Mouse (Mus musculus) layer of hippocampus, postnatal 25 days (tissue): ENCODE data around the gene Nr5a1. TPM values are rescaled to one million over a fixed set of nuclear protein-coding genes. Genes with fewer than 3 reads are reported as not detected.
A peak's percentile ranks its signal among the peaks of the same experiment; 100 is the strongest.

ENCODE experiments used
- DNase-seq, 2 experiments: peaks; one replicate each; pipeline ENCODE4 v3.0.0; 2022; ENCODE audit warnings: mixed read lengths in 2 of 2, low spot score in 1 of 2; ENCODE audit errors: extremely low spot score in 1 of 2
- total RNA-seq, 2 experiments: library from RNA; stranded (reverse); gene quantifications; 2 replicates each; pipeline ENCODE4 v1.2.3; 2021

Gene Nr5a1
- total RNA-seq, 2 experiments from 2014 or later: not detected

DNA sequence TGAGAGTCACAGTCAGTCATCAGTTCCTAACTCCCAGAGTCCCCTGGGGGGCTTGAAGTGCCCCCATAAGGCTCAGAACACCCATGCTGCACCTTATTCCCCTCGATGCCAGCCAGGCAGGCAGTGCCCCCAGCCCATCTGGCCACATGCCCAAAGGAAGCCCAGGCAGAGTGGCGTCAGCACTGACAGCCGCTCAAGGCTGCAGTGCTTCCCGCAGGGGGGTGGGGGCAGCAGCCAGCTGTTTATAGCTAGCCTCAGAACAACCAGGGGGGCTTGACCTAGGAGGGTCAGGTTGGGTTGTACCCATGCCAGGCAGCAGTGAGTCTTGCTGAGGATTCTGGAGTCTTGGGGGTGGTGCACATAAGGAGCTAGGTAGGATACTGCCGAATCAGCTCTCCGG, 7.7 kb downstream of the Nr5a1 start:
- no peak for DNase-seq

DNA sequence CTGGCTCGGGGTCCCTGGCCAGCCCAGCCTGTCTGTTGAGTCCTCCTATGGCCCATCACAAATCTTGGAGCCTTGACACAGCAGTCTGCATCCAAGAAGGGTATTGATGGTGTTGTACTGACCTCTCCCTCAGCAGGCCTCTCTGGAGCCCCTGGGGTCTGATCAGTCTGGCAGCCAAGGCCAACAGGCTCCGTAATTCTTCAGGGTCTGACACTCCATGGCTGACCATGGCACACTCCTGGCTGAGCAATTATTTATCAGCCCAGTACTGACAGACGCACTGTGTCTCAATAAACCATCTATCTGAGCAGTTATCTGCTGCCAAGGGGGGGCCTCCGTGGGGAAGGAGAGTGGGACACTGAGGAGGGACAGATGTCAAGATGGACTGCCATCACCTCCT, 9.3 kb downstream of the Nr5a1 start:
- DNase-seq: no peak

DNA sequence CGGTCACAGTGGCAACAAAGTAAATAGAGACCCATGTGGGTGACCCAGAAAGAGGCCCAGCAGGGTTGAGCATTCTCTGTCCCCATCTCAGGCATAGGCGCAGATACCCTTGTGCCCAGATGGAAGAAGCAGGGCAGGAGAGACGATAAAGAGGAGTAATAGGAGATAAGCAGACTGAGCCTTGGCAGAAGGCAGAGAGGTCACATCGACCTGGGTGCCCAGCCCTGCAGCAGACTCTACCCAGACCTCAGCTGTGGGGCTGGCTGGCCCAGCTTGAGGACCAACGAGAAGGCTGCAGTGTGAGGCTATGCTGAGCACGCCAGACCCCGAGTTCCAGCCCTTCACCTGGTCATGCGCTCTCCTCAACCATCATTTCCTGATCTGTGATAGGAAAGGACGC, 10.0 kb downstream of the Nr5a1 start:
- DNase-seq: no peak

GRCm38 (mm10) chr2:38700177-38700576, 14.2 kb downstream of the Nr5a1 start:
- DNase-seq: no peak

DNA sequence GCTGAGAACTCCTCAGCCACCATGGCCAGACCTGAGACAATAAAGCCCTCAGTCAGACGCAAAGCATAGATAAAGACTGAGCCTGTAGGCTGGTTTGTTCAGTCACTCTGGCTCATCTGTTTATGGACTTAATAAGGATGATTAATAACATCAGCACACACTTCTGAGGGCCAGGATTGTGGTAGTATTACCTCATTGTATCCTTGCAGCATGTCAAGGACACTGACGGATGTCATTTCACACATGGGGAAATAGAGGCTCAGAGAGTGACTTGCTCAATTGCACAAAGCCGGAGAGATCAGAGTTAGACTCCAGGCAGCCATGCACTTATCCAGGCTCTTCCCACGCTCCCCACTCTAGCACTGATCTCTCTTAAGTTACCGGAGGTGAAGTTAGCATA, 15.7 kb downstream of the Nr5a1 start:
- DNase-seq: no peak

DNA sequence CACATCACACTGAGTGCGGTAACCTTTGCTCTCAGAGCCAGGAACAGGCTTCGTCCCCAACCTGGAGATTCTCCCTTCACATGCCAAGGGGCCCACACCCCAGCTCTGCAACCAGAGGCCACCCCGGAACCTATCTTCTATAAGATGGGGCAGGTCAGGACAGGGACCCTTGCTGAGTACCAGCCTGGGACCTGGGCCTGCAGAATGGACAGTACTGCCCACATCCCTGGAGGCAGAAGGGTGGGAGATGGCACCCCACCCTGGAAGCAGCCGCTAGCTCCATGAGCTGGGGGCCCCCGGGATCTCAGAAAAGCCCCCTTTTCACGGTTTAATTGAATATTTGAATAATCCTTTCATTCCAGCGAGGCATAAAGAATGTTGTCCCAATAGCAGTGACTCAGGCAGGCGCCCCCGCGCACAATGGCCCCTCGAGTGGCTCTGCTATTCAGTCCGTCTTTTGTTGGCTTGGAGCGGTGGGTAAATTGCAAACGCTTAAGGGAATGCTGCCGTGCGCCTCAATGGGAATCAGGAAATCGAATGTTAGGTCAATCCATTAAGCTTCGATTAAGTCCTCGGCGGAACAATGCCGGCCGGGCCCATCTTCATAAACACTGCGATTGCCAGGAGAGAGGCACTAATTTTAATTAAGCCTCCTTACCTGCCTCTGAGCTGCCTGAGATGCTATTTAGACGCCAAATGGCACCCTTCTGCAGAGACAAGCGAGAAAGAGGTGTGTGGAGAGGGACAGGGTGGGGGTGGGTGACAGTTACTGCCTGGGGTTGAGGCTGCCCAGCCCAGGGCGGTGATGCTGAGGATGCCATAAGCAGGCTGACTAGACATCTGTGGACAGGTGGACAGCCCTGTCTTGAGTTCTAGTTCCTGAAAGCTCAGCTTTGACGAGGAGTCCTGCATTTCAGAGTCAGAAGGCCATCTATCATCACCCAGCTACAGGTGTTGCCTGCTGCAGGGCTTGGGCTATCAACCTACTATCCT, 16.9 kb downstream of the Nr5a1 start:
- DNase-seq: no peak

DNA sequence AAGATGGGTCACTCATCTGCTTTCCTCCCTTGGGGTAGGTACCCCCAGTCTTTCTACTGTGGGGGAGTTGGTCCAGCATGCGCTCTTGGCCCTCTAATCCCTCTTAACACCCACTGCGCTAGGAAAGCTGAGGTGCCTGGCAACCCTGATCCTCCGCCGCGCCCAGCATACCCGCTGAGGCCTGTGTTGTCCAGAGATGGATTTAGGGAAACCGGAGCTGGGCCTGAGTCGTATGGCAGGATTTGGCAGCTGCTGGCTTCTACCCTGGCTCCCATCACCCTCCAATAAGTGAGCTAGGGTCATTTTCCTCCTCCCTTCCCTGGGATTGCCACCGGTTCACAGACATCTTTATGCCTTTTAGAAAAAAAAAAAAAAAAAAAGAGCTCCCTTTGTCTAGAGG, 18.6 kb downstream of the Nr5a1 start:
- no peak for DNase-seq

GRCm38 (mm10) chr2:38691542-38691941, 22.8 kb downstream of the Nr5a1 start:
- DNase-seq: peak in 1 of 2 experiments; percentile 55

DNA sequence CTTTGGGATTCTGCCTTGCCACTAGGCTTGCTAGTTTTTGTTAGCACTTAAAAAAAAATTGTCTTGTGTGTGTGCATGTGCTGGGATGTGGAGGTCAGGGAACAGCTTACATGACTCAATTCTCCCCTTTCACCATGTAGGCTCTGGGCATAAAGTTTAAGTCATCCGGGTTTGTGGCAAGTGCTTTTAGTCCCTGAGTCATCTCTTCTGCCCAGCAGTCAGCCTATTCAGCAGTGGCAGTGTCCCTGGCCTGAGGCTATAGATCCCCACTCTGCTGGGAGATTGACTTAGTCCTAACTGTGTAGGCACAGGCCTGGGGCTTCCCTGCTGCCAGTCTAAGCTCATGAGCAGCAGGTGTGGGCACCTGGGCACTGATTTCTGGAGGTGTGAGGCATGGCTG, 24.5 kb downstream of the Nr5a1 start:
- no peak for DNase-seq

DNA sequence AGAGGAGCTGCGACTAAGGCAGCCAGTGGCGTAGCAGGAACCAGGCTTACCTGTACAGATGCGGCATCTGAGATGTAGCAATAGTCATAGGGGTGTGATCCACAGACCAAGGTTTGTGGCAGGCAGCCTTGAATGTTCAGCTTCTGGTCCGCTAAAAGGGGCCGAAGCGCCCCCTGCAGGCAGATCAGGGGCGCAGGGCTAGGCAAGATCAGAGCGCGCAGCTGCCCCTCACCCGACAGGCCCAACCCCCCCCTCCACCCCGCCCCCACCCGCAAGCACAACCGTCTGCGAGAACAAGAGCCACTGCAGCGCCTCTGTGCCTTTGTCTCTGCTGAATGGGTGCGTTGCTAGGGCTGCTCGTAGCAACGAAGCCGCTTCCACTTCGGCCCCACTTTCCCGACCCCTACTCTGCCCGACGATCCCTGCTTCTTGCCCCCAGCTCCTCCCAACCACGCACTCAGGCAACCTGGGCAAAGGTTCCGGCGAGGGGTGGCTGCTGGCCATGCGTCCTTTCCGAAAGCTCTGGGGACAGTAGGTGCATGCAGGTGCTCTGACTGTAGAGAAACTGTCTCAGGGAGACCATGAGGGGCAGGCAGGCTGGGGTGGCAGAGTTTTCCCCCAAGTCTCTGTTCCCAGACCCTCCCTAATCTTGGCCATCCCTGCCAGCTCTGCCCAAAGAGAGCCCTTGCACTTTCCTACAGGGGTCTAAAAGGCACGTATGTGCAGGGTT, 25.4 kb downstream of the Nr5a1 start:
- peak; percentile 29 to 59 for DNase-seq

DNA sequence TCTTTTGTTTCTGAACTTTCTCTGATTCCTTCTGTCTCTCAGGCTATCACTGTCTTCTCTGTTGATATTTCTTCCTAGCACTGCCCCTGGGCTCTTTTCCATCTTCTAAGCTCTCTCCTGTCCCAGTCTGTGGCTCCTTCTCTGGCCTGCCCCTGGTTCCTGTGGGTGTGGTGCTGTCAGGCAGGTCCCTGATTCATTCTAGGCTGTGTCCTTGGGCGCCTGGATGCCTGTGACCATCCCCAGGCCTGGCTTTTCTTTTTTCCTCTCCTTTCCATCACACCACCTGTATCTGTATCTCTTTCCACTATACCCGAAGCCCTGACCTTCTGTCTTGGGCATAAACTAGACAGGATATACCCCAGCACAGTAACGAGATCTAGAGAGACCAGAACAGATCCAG, 28.6 kb downstream of the Nr5a1 start:
- no peak for DNase-seq

GRCm38 (mm10) chr2:38683083-38683482, 31.3 kb downstream of the Nr5a1 start:
- no peak for DNase-seq

DNA sequence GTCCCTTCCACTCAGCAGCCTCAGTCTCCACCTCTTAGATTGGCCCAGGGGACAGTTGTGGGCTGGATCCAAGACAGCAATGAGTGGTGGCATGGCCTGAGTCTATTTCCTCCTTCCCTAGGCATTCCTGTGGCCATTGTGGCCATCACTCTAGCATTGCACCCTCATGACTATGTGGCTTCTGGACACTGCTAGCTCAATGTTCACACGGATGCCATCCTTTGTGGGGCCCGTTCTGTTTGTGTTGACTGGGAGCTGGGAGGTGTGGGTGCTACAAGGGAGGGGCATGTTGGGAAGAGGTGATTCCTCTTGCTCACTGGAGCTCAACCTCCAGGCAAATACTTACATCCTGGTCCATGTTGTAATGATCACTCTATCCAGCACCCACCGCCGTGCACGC, 32.1 kb downstream of the Nr5a1 start:
- no peak for DNase-seq

DNA sequence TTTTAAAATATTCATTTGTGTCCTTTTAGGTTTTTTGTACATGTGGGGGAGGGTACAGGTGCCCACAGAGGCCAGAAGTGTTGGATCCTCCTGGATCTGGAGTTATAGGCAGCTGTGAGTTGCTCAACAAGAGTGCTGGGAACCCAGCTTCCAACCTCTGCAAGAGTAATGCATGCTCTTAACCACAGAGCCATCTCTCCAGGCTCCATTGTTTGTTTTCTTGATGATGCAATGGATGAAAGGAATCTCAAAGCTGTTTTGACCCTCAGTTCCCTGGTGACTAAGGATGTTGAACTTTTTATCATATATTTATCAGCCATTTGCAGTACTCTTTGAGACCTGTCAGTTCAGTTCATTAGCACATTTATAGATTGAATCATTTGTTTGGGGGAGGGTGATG, 35.4 kb downstream of the Nr5a1 start:
- DNase-seq: no peak

DNA sequence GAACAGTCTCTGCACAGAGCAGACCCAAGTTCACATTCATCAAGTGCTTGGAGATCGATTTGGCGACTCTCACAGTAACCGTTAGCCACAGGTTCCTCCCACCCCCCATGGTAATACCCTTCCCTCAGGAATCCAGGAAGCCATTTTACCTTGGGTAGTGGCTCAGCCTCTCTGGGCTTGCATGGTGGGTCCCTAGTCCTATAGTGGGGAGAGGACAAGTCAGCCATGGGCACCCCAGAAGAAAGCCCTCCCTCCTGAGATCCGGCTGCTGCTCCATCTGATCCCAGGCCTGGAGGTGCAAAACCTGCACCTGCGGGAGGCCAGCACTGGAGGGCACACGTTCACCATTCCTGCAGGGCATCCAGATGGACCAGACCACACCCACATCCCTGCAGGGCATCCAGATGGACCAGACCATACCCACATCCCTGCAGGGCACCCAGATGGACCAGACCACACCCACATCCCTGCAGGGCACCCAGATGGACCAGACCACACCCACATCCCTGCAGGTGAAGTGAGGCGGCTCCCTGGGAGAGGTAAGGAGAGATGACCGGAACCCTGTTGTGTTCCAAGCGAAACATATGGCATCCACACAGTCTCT, 38.9 kb downstream of the Nr5a1 start:
- no peak for DNase-seq

GRCm38 (mm10) chr2:38672496-38672895, 41.8 kb downstream of the Nr5a1 start:
- no peak for DNase-seq

DNA sequence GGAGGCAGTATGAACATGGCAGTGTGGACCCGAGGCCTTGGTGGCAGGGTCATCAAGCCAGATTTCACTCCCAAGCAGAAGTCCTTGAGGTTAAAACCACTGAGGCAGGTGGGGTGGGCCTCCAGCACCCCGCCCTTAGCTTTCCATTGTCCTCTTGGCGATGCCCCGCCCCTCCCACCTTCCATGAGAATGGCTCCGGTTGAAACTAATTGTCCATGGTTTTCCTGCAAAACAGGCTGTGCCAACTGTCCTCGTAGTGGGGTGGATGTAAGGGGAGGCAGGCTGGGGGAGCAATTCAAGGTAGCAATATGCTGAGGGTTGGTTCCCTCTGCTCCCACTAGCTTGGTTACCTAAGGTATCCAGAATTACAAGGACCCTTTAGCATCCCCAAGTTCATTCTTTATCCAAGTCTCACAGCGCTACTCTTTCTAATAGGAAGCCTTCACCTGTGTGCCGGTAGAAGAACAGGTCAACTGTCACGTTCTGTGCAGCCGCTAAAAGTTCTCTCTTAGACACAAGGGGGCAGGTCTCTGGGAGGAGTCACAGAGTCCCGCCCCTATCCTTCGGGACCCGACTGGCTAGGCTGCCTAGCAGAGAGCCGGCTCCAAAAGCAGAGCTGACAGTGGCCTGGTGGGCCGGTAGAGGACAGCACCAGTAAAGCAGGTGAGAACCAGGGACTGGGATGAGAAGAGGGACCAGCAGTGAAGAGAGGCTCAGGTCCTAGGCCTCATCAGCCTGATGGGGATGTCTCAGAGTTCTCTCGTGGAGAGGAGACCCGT, 45.4 kb downstream of the Nr5a1 start:
- DNase-seq: no peak

GRCm38 (mm10) chr2:38661398-38661797, 52.9 kb downstream of the Nr5a1 start:
- no peak for DNase-seq

- peak; percentile 76 to 82 for DNase-seq
Observed at GRCm38 (mm10) chr2:38658338-38658836, 56.0 kb downstream of the Nr5a1 start.

- DNase-seq: no peak
Observed at GRCm38 (mm10) chr2:38653694-38654093, 60.6 kb downstream of the Nr5a1 start.
